Mouse (Mus musculus) T-helper 17 cell (primary cell): ENCODE results near the gene Hist1h2bj.

Experiments used
- in situ Hi-C, 2 experiments: fragments of 300-600 bp; cut with MboI, MseI; formaldehyde crosslinking; loops; 1 replicate in 1 of 2; 2 replicates in 1 of 2; pipeline ENCODE4 v1.15.1; 2025; ENCODE audit warnings: high pct_unique_total_duplicates in 2 of 2

Gene Hist1h2bj

GRCm38 (mm10) chr13:22014411-22014845, 28.6 kb upstream of the Hist1h2bj start:
- in situ Hi-C loops, result loop anchor here in 1 of 2 experiments (5.0 kb wide), 1 partner anchor 47 kb away; no protein-coding TSS in a partner anchor

GRCm38 (mm10) chr13:22015479-22016450, 27.2 kb upstream of the Hist1h2bj start:
- in situ Hi-C loops, result no loop called here

- in situ Hi-C loops, result loop anchor here (5.0 to 10.0 kb wide), 5 partner anchors 165 to 1497 kb away; partner anchors contain the start of gene Trim27 (in 2 of the 2)
Observed at GRCm38 (mm10) chr13:22019934-22020835, 22.8 kb upstream of the Hist1h2bj start.

GRCm38 (mm10) chr13:22020901-22021339, 22.1 kb upstream of the Hist1h2bj start:
- in situ Hi-C loops, result loop anchor here (5.0 to 10.0 kb wide), 5 partner anchors 166 to 1496 kb away; partner anchors contain the start of gene Trim27 (in 2 of the 2)

- in situ Hi-C loops, result loop anchor here (5.0 to 10.0 kb wide), 5 partner anchors 167 to 1496 kb away; partner anchors contain the start of gene Trim27 (in 2 of the 2)
Observed at GRCm38 (mm10) chr13:22021581-22021980, 21.4 kb upstream of the Hist1h2bj start.

GRCm38 (mm10) chr13:22022241-22022640, 20.8 kb upstream of the Hist1h2bj start:
- in situ Hi-C loops, result loop anchor here (5.0 to 10.0 kb wide), 5 partner anchors 167 to 1495 kb away; partner anchors contain the start of gene Trim27 (in 2 of the 2)

- in situ Hi-C loops, result loop anchor here (5.0 to 10.0 kb wide), 5 partner anchors 54 to 1408 kb away; partner anchors contain the start of gene Trim27 (in 2 of the 2)
Observed at GRCm38 (mm10) chr13:22026058-22027031, 16.7 kb upstream of the Hist1h2bj start.

- in situ Hi-C loops, result loop anchor here (5.0 to 10.0 kb wide), 5 partner anchors 57 to 1406 kb away; partner anchors contain the start of gene Trim27 (in 2 of the 2)
Observed at GRCm38 (mm10) chr13:22028673-22029460, 14.1 kb upstream of the Hist1h2bj start.

- in situ Hi-C loops, result loop anchor here (5.0 to 10.0 kb wide), 8 partner anchors 58 to 1487 kb away; partner anchors contain the start of gene Trim27 (in 2 of the 2)
Observed at GRCm38 (mm10) chr13:22029928-22030327, 13.1 kb upstream of the Hist1h2bj start.

- in situ Hi-C loops, result loop anchor here (5.0 to 10.0 kb wide), 4 partner anchors 103 to 1487 kb away; no protein-coding TSS in a partner anchor
Observed at GRCm38 (mm10) chr13:22030493-22030892, 12.5 kb upstream of the Hist1h2bj start.

- in situ Hi-C loops, result loop anchor here (5.0 to 10.0 kb wide), 4 partner anchors 107 to 1483 kb away; no protein-coding TSS in a partner anchor
Observed at GRCm38 (mm10) chr13:22033741-22034442, 9.1 kb upstream of the Hist1h2bj start.

- in situ Hi-C loops, result loop anchor here (5.0 to 10.0 kb wide), 8 partner anchors 107 to 1713 kb away; partner anchors contain the start of genes Hist1h2bb (in 2 of the 2), Hist1h3c (in 2 of the 2), Hist1h2ad (in 1 of the 2) and Hist1h2ae (in 1 of the 2)
Observed at GRCm38 (mm10) chr13:22034443-22035266, 8.4 kb upstream of the Hist1h2bj start.

- in situ Hi-C loops, result loop anchor here (5.0 to 10.0 kb wide), 5 partner anchors 211 to 1712 kb away; partner anchors contain the start of genes Hist1h2bb (in 2 of the 2), Hist1h3c (in 2 of the 2), Hist1h2ad (in 1 of the 2) and Hist1h2ae (in 1 of the 2)
Observed at GRCm38 (mm10) chr13:22035267-22036148, 7.5 kb upstream of the Hist1h2bj start, which contains the start of the genes Hist1h2ah and Hist1h2bk. Hist1h2ah (minus strand) TSS chr13:22035568. Hist1h2bk (plus strand) TSS chr13:22035870.

- in situ Hi-C loops, result loop anchor here (5.0 to 10.0 kb wide), 5 partner anchors 212 to 1711 kb away; partner anchors contain the start of genes Hist1h2bb (in 2 of the 2), Hist1h3c (in 2 of the 2), Hist1h2ad (in 1 of the 2) and Hist1h2ae (in 1 of the 2)
Observed at GRCm38 (mm10) chr13:22036149-22036956, 6.7 kb upstream of the Hist1h2bj start.
